Mouse (Mus musculus): ENCODE results near the gene Tapt1.

GRCm38 (mm10) chr5:44258163-44258562, 31.7 kb upstream of the Tapt1 start:
- no peak for TF ChIP-seq GATA1 (IDR thresholded peaks at IDR 0.05; ENCODE audit: low read length)
- TF ChIP-seq TAL1 (IDR thresholded peaks at IDR 0.05; ENCODE audit: low read length), result no peak

All from erythroblast, embryonic 14.5 days (primary cell).